Mouse (Mus musculus) Patski (cell line): ENCODE measurements around the gene Col5a1. TPM values are rescaled to one million over a fixed set of nuclear protein-coding genes. Genes with fewer than 3 reads are reported as not detected.
A peak's percentile ranks its signal among the peaks of the same experiment; 100 is the strongest.

Source experiments
- ATAC-seq: fragments of 100-300 bp; one replicate; pipeline ENCODE4 v1.8.0; 2021
- CTCF ChIA-PET: fragments of 350-600 bp; sonication (Branson Sonifier 250); formaldehyde crosslinking; loops from one replicate; lab custom pipeline; 2022; ENCODE audit warnings: inconsistent platforms; lab: Charles Lee
- POLR2A ChIA-PET: fragments of 350-600 bp; sonication (Branson Sonifier 250); formaldehyde crosslinking; loops from one replicate; lab custom pipeline; 2022; ENCODE audit warnings: antibody characterized with exemption, inconsistent platforms; lab: Charles Lee
- DNase-seq: peaks from one replicate; pipeline ENCODE4 v3.0.0-alpha.2; 2011; ENCODE audit warnings: low read depth, low spot score
- H3K27me3 ChIP-seq: fragments of 371-371 bp; one replicate; pipeline ENCODE4 v1.5.1; 2021
- CTCF ChIP-seq: fragments of 100-300 bp; IDR thresholded peaks from one replicate; pipeline ENCODE4 v1.5.1; 2021
- in situ Hi-C: fragments of 300-500 bp; cut with MboI; formaldehyde crosslinking; loops from 3 replicates; pipeline ENCODE4 v1.11.1; 2018; ENCODE audit warnings: low pct_unique_long_range_greater_than_20kb, mixed read lengths
- polyA plus RNA-seq: library from polyadenylated mRNA; unstranded; gene quantifications from one replicate; pipeline ENCODE4 v1.2.3, GENCODE M21; 2021

Gene Col5a1
- polyA plus RNA-seq, 1 experiment from 2014 or later: 39.0 TPM

GRCm38 (mm10) chr2:27883276-27883675, 2.9 kb upstream of the Col5a1 start:
- in situ Hi-C loops: no loop called here
- POLR2A ChIA-PET: no interaction called here
- CTCF ChIA-PET: interaction anchor here (1.0 to 2.0 kb wide), 4 partner anchors 20 to 112 kb away, joined by 3 to 4 read pairs (median 4); no protein-coding TSS in a partner anchor
- ATAC-seq (no peak), DNase-seq (no peak)
- no peaks in the 10 kb centered on the region for H3K27me3 ChIP-seq
- TF ChIP-seq CTCF: no peak

DNA sequence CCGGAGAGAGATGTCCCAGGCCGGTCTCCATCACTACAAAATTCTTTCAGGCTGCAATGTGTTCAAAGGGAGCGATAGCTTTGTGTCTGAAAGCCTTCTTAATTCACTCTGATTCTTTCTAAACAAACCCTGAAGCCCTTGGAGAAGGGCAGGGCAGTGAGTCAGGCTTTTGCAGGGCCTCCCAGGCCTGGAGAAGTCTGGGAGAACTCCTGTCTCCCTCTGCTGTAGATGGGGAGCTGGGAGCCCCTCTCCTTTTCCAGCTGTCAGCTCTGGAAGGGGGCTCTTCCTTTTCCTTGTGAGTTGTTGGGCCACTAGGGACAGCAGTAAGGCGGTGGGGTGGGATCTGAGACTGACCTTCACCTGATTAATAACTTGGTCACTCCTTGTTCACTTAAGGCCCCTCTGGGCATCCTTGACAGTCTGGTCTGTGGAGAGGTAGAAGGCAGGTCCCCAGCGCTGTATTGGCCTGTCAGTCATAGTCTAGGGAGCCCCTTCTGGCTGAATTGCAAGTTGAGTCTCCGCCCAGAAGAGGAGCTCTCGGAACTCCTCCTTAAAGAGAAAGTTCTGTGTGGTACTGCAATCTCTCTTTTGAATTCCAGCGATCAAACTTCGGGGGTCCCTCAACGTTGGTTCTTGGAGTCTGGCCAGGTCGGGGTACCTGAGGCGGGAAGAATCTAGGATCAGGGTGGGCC, 623 bp upstream of the Col5a1 start:
- H3K27me3 ChIP-seq: no peaks in the 10 kb centered on the region
- ChIA-PET CTCF (interaction anchor here (0.6 to 1.6 kb wide), 7 partner anchors 11 to 111 kb away, joined by 3 to 4 read pairs (median 3); no protein-coding TSS in a partner anchor), POLR2A (interaction anchor here (1.0 to 1.9 kb wide), 2 partner anchors 58 to 114 kb away, joined by 3 to 5 read pairs; no protein-coding TSS in a partner anchor)
- no peak for ATAC-seq
- in situ Hi-C loops: loop anchor here (5.0 kb wide), 1 partner anchor 113 kb away; no protein-coding TSS in a partner anchor
- no peak for DNase-seq
- TF ChIP-seq CTCF: no peak

DNA sequence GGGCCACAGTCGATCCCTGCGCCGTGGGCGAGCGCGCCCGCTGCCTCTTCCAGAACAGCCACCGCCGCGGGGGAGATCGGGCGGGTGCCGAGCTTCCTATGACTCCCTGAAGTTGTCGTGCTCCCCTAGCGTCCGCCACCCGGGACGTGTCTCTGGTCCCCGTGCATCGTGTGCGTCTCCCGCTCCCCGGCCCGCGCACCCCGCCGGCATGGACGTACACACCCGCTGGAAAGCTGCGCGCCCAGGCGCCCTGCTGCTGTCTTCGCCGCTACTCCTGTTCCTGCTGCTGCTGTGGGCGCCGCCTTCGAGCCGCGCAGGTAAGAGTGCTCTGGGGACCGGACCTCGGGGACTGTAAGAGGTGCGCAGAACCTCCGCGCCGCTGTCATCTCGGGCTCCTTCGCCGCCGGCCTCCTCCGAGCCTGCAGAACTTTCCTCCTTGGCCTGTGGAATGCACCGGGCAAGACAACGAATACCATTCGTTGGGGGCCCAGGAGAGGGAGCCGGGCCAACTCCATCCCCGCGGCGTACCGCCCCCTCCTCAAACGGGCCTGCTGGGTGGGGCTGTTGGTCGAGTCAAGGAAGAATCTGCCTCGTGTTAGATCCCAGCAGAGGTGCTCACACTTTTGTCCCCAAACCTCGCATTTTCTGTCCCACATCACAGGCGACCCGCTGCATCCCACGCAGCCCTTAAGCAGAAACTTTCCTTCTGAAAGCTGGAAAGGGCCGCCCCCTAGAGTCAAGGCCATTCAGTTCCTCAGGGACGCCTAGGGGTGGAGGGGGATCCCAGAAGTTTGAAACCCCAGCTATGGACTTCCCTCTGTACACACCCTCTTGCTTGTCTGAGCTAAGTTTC, 609 bp downstream of the Col5a1 start:
- in situ Hi-C loops: loop anchor here (5.0 kb wide), 1 partner anchor 115 kb away; no protein-coding TSS in a partner anchor
- TF ChIP-seq CTCF: no peak

GRCm38 (mm10) chr2:27887461-27888264, 1.4 kb downstream of the Col5a1 start:
- DNase-seq (no peak), ATAC-seq (no peak)
- TF ChIP-seq CTCF: no peak
- H3K27me3 ChIP-seq: no peaks in the 10 kb centered on the region
- ChIA-PET POLR2A (interaction anchor here (1.2 to 1.9 kb wide), 2 partner anchors 60 to 114 kb away, joined by 3 to 5 read pairs; no protein-coding TSS in a partner anchor), CTCF (interaction anchor here (0.6 to 3.7 kb wide), 12 partner anchors 13 to 118 kb away, joined by 3 to 20 read pairs (median 4); no protein-coding TSS in a partner anchor)
- in situ Hi-C loops: loop anchor here (5.0 kb wide), 1 partner anchor 115 kb away; no protein-coding TSS in a partner anchor

More for the DNA sequence above, 609 bp downstream of the Col5a1 start:
- H3K27me3 ChIP-seq: no peaks in the 10 kb centered on the region
- POLR2A ChIA-PET: interaction anchor here (1.0 to 1.9 kb wide), 3 partner anchors 59 to 115 kb away, joined by 3 to 5 read pairs (median 3); no protein-coding TSS in a partner anchor
- no peak for DNase-seq
- peak; percentile 32 for ATAC-seq
- CTCF ChIA-PET: interaction anchor here (0.6 to 3.7 kb wide), 14 partner anchors 13 to 117 kb away, joined by 3 to 20 read pairs (median 4); no protein-coding TSS in a partner anchor

DNA sequence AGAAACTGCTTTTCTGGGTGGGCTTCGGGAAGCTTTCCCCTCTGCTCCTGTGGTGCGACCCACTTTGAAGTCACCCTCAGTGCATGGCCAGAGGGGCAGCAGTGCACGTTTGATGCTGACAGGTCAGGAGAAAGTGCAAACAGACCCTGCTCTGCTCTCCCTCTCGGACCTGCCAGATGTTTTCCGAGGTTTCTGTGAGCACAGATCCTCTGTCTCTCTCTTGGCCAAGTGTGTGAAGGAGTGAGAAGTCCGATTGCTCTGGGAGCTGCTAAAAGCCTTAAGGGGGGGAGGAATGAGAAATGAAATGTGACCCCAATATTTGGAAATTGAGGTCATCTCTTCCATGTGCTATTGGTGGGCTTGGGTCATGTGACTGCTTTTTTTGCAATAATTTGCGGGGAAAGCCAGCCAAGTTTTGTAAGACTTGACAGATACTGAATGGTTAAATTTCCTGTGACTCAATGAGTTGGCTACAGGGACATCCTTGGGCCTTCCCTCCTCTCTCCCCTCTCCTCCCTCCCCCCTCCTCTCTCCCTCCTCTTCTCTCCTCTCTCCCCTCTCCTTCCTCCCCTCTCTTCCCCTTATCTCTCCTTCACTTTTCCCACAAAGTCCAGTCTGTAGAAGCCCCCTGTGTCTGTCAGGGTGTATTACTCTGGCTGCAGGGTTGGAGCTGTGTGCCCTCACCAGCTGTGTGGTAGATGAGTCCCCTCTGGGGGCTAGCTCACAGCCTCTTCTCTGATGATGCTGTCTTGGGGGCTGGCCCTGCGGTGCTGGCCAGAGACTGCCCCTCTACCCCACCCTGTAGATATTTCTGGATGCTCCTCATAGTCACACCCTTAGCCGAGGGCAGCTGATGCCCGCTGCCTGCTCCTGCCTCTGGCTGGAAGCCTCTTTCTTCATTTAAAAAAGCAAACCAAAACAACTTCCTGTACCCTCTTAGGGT, 2.6 kb downstream of the Col5a1 start:
- CTCF ChIA-PET: interaction anchor here (1.3 to 3.7 kb wide), 4 partner anchors 11 to 115 kb away, joined by 3 to 20 read pairs (median 12); no protein-coding TSS in a partner anchor
- POLR2A ChIA-PET: interaction anchor here (0.5 to 1.2 kb wide), 3 partner anchors 87 to 587 kb away, joined by 3 read pairs; no protein-coding TSS in a partner anchor
- H3K27me3 ChIP-seq: no peaks in the 10 kb centered on the region
- in situ Hi-C loops: loop anchor here (5.0 kb wide), 1 partner anchor 117 kb away; no protein-coding TSS in a partner anchor
- ATAC-seq (no peak), DNase-seq (no peak)
- no peak for TF ChIP-seq CTCF

GRCm38 (mm10) chr2:27891922-27892541, 5.8 kb downstream of the Col5a1 start:
- POLR2A ChIA-PET: interaction anchor here (0.7 to 0.8 kb wide), 2 partner anchors 46 to 100 kb away, joined by 3 to 4 read pairs; no protein-coding TSS in a partner anchor
- TF ChIP-seq CTCF: no peak
- CTCF ChIA-PET: interaction anchor here (0.9 to 1.2 kb wide), 2 partner anchors 10 to 117 kb away, joined by 3 read pairs; no protein-coding TSS in a partner anchor
- no peak for DNase-seq
- in situ Hi-C loops: no loop called here
- H3K27me3 ChIP-seq: no peaks in the 10 kb centered on the region
- no peak for ATAC-seq

DNA sequence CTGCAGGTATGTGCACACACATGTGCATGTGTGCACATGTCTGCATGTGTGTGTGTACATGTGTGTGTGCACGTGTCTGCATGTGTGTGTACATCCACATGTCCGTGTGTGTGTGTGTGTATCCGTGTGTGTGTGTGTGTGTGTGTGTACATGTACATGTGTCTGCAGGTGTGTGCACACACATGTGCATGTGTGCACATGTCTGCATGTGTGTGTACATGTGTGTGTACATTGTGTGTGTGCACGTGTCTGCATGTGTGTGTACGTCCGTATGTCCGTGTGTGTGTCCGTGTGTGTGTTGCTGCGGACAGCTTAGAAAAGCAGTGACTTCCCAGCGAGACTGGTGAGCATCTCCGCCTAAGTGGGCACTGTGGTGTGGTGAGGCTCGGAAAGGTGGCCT, 6.8 kb downstream of the Col5a1 start:
- ChIA-PET POLR2A (no interaction called here), CTCF (no interaction called here)
- H3K27me3 ChIP-seq: no peaks in the 10 kb centered on the region
- no peak for DNase-seq
- ATAC-seq: no peak
- in situ Hi-C loops: no loop called here
- no peak for TF ChIP-seq CTCF

GRCm38 (mm10) chr2:27894986-27895385, 8.8 kb downstream of the Col5a1 start:
- no peaks in the 10 kb centered on the region for H3K27me3 ChIP-seq
- CTCF ChIA-PET: interaction anchor here (1.2 kb wide), 1 partner anchor 95 kb away, joined by 3 read pairs; no protein-coding TSS in a partner anchor
- in situ Hi-C loops: no loop called here
- POLR2A ChIA-PET: interaction anchor here (0.6 kb wide), 1 partner anchor 16 kb away, joined by 3 read pairs; no protein-coding TSS in a partner anchor
- TF ChIP-seq CTCF: no peak
- no peak for DNase-seq
- ATAC-seq: no peak
